Mouse (Mus musculus): ENCODE measurements around the gene Zmiz1.

DNA sequence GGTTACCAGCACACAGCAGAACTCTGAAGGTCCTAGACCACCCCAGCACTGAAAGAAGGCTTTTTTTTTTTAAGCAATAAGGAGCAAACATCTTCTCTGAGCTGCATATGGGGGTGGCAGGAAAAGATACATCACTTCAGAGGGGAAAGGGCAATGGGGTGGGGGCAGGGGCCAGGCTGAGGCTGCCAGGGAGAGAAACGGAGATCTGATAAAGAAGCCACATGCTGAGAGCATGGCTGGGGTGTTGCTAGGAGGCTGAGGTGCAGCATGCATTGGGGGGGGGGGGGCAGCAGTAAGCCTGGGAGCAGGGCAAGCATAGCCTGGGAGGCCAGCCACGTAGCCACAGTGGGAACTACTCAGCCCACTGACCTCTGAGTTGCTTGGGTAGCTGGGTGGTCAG, 16.3 kb upstream of the Zmiz1 start:
- no peak for TF ChIP-seq USF1 (IDR thresholded peaks at IDR 0.05; ENCODE audit: low read depth)
- TF ChIP-seq POLR2A (IDR thresholded peaks at IDR 0.05; ENCODE audit: insufficient read length, low read depth): no peak
- no peak for TF ChIP-seq CEBPB (IDR thresholded peaks at IDR 0.05; ENCODE audit: insufficient read depth, poor library complexity, severe bottlenecking)
- TF ChIP-seq MYOG (IDR thresholded peaks at IDR 0.05; ENCODE audit: control insufficient read depth in 1 of 3, insufficient read depth in 1 of 3, insufficient read length in 2 of 3, low read depth in 2 of 3): no peak
- TF ChIP-seq TCF12 (IDR thresholded peaks at IDR 0.05; ENCODE audit: insufficient read depth, poor library complexity, severe bottlenecking): no peak
- TF ChIP-seq REST (IDR thresholded peaks at IDR 0.05; ENCODE audit: insufficient read depth, insufficient read length): no peak
